Mouse (Mus musculus): Measurements from ENCODE around the gene Homer1.

- TF ChIP-seq CTCF (IDR thresholded peaks at IDR 0.05; ENCODE audit: low read depth) (no peak), EP300 (optimal IDR thresholded peaks at IDR 0.05) (no peak)
Measured at GRCm38 (mm10) chr13:93312518-93312917, 13.1 kb downstream of the Homer1 start.

All from stomach, postnatal 0 days (tissue).